Mouse (Mus musculus) erythroblast, embryonic 14.5 days (primary cell): ENCODE data around the gene Kdm5a. TPM values are rescaled to one million over a fixed set of nuclear protein-coding genes. Genes with fewer than 3 reads are reported as not detected.

Experiments used
- H3K27me3 ChIP-seq: 2 replicates; pipeline ENCODE4 v1.6.1; 2012; ENCODE audit warnings: inconsistent platforms; ENCODE audit not compliant: control insufficient read depth
- H3K36me3 ChIP-seq: 2 replicates; pipeline ENCODE4 v1.6.1; 2012; ENCODE audit warnings: mild to moderate bottlenecking, inconsistent platforms; ENCODE audit not compliant: control insufficient read depth
- H3K4me1 ChIP-seq: 2 replicates; pipeline ENCODE4 v1.6.1; 2012; ENCODE audit warnings: inconsistent platforms; ENCODE audit not compliant: control insufficient read depth
- H3K4me3 ChIP-seq: replicated peaks from 2 replicates; pipeline ENCODE3; 2012; ENCODE audit warnings: moderate library complexity, mild to moderate bottlenecking, inconsistent platforms
- H3K9me3 ChIP-seq: 2 replicates; pipeline ENCODE4 v1.6.1; 2012; ENCODE audit warnings: low read length, inconsistent platforms, mixed read lengths; ENCODE audit not compliant: control insufficient read depth
- GATA1 ChIP-seq: IDR thresholded peaks from 2 replicates; pipeline ENCODE4 v1.6.1; 2012; ENCODE audit warnings: low read length, inconsistent platforms, mixed read lengths
- TAL1 ChIP-seq: IDR thresholded peaks from 3 replicates; pipeline ENCODE4 v1.6.1; 2012; ENCODE audit warnings: low read length, inconsistent platforms, mixed read lengths
- polyA plus RNA-seq: library from polyadenylated mRNA; stranded (reverse); fragments of >175 nt; gene quantifications from 2 replicates; pipeline ENCODE4 v1.2.3, GENCODE M21; 2012

Kdm5a gene
- polyA plus RNA-seq, 1 experiment = 0.52 TPM

DNA sequence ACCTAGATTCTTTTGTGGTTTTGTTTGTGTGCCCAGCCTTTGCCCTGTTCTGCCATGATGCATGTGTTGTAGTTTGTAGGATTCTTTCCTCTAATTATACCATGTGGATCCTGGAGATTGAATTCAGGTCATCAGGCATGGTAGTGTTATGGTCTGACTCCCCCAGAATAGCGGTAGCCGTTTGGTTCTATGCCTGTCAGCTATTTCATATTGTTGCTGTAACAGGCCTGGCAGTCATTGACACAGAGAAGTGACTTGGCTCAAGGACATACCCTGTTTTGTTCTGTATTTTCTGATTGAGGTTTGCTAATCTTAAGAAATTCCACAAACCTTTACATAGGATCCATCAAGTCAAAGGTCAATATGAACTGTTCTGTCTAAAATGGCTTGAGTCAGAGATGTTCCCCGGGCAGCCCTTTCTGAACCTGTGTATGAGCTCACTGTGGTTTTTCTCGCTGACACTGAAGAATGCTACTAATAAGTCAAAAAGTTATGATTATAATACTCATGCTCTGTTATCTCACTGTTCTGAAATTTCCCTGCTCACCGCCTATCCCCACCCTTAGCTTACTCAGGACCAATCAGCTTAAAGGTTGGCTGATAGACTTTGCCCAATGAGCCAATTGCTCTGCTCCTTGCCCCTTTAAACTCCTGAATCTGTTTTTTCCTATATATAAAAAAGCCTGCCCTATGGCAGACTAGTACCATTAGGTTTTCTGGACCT, 31.9 kb downstream of the Kdm5a start:
- peaks cover 9% of the 10 kb centered on the region for H3K4me1 ChIP-seq
- H3K4me3 ChIP-seq = no peak overlapping the region
- TF ChIP-seq TAL1 (no peak), GATA1 (no peak)
- peaks cover 94% of the 10 kb centered on the region for H3K36me3 ChIP-seq
- H3K27me3 ChIP-seq = no peaks in the 10 kb centered on the region
- no peaks in the 10 kb centered on the region for H3K9me3 ChIP-seq

- H3K36me3 ChIP-seq = peaks cover 94% of the 10 kb centered on the region
- H3K27me3 ChIP-seq = no peaks in the 10 kb centered on the region
- no peaks in the 10 kb centered on the region for H3K4me1 ChIP-seq
- no peak for TF ChIP-seq GATA1
- TF ChIP-seq TAL1 = no peak
- H3K4me3 ChIP-seq = no peak overlapping the region
- H3K9me3 ChIP-seq = no peaks in the 10 kb centered on the region
Observed at GRCm38 (mm10) chr6:120403936-120404335, 40.0 kb downstream of the Kdm5a start.

DNA sequence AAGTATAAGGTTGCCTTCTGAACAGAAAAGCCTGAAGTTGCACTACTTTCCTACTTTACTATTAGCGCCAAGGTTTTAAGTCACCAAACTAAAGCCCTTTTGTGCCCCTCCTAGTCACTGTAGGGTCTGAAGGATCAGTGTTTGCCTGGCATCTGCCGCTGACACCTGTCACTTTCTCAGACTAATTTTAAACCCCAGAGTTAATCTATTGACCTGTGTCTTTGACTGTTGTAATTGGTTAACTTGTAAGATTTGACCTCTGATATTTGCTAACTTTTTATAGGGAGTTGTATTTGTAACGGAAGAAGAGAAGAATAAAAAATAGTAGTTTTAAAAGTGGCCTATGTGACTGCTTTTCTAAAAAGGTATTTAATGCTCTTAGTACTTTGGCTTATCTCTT, 74.2 kb downstream of the Kdm5a start:
- TF ChIP-seq GATA1 = no peak
- no peak for TF ChIP-seq TAL1
- Histone ChIP-seq H3K4me1 (no peaks in the 10 kb centered on the region), H3K9me3 (no peaks in the 10 kb centered on the region), H3K36me3 (peaks cover 83% of the 10 kb centered on the region), H3K4me3 (no peak overlapping the region), H3K27me3 (no peaks in the 10 kb centered on the region)

- Histone ChIP-seq H3K4me3 (no peak overlapping the region), H3K27me3 (no peaks in the 10 kb centered on the region), H3K9me3 (no peaks in the 10 kb centered on the region), H3K36me3 (peaks cover 69% of the 10 kb centered on the region), H3K4me1 (no peaks in the 10 kb centered on the region)
- no peak for TF ChIP-seq TAL1
- no peak for TF ChIP-seq GATA1
Observed at GRCm38 (mm10) chr6:120442171-120442749, 78.3 kb downstream of the Kdm5a start.

DNA sequence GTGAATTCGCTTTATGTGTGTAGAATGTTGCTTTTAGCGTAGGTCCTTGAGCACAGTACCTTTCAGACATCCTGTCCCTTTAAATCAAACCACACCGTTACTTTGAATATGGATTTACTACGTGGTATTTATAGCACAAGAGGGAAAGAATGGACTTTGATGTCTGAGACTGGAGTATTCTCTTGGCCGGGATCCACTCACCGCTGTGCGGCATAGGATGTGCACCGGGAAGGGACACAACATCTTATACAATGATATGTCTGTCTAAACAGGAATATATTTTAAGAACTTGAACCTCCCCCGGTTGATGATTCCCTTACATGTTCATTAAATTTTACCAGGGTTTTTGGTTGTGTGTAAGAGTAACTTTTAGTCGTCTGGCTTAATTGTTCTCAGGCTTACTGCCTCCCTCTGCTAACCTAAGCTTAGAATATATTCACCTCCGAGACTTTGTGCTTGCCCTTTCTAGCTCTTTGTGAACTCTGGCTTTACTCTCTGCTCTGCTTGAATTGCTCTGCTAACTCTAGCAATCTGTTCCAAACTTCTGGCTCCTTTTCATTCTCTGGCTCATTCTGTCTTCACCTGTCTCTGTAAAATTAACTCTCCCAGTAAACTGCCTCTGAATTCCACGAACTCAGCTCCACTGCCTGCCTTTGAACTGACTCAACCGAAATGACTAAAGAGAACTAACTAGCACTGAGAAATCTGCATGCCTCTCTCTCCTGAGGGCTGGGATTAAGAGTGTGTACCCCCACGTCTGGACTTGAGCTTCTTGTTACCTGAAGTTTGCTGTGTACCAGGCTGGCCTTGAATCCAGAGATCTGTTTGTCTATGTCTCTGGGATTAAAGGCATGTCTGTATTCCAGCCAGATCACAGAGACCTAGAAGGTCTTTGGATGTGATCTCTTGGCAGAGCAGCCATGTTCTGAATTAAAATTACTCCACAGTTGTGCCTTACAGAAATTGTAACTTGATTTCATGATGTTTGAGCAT, 79.7 kb downstream of the Kdm5a start:
- H3K4me3 ChIP-seq = no peak overlapping the region
- no peaks in the 10 kb centered on the region for H3K9me3 ChIP-seq
- H3K4me1 ChIP-seq = no peaks in the 10 kb centered on the region
- TF ChIP-seq TAL1 (no peak), GATA1 (no peak)
- H3K27me3 ChIP-seq = no peaks in the 10 kb centered on the region
- H3K36me3 ChIP-seq = peaks cover 55% of the 10 kb centered on the region

DNA sequence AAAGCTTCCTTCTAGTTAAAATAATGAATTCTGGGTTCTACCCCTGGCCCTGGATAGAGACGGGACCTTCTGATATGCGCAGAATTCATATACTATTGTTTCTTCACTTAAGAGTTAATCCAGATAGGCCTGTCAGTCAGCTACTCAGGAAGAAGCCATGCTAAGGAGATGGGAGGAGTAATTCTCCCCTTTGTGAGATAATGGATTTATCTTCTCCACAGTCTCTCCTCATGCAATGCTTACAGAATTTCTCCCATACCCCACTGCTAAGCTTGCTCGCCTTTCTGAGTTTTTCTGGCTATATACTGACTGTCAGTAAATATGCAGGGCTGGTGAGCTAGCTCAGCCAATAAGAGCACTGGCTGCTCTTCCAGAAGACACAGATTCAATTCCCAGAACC, 86.3 kb downstream of the Kdm5a start:
- Histone ChIP-seq H3K27me3 (peaks cover 8% of the 10 kb centered on the region), H3K9me3 (no peaks in the 10 kb centered on the region), H3K4me1 (peaks cover 18% of the 10 kb centered on the region), H3K4me3 (no peak overlapping the region), H3K36me3 (no peaks in the 10 kb centered on the region; the same call in 1 of the 2 replicates)
- no peak for TF ChIP-seq TAL1
- no peak for TF ChIP-seq GATA1

DNA sequence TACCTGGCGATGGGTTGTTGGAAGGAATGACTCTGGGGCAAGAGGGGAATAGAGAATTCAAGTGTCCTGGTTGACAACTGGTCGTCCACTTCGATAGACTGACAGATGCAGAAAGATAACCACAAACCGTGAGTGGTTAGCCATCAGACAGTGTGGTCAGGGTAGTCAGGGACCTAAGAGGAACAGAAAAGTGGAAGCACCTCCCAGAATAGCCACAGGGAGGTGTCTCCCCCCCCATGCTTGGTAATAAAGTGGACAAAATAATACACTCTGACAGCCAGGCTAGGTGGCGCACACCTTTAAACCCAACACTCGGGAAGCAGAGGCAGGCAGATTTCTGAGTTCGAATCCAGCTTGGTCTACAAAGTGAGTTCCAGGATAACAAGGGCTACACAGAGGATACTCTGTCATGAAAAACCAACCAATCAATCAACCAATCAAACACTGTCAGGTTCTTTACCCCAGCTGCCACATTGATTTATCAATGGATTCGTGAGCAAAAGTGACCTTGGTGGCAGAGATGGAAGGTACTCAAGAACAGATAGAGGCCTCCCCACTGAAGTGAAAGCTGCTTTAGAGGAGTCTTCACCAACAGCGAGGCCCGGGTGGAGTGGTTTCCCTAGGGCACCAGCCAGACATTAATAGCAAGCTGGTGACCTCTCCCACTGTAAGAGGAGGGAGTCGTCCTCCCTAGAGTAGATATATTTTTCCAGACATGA, 88.6 kb downstream of the Kdm5a start:
- Histone ChIP-seq H3K27me3 (peaks cover 8% of the 10 kb centered on the region), H3K36me3 (no peaks in the 10 kb centered on the region), H3K9me3 (no peaks in the 10 kb centered on the region), H3K4me3 (no peak overlapping the region), H3K4me1 (peaks cover 18% of the 10 kb centered on the region)
- no peak for TF ChIP-seq GATA1
- TF ChIP-seq TAL1 = no peak

DNA sequence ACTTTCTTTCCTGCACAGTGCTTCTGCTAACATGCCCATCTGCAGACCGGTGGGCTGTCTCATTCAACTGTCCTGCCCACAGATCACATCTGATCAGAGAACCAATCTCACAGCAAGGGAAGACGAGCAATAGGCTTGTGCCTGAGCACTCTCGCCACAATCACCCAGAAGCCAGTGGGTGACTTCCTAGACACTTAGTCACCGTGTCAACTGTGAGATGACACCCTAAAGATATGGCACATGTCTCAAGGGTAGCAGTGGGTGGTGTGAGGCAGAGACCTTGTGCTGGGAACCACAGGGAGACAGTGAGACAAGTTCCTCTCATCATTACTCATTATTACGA, 89.2 kb downstream of the Kdm5a start:
- H3K27me3 ChIP-seq = peaks cover 8% of the 10 kb centered on the region
- peaks cover 18% of the 10 kb centered on the region for H3K4me1 ChIP-seq
- no peaks in the 10 kb centered on the region for H3K36me3 ChIP-seq
- H3K4me3 ChIP-seq = no peak overlapping the region
- TF ChIP-seq TAL1 = no peak
- no peak for TF ChIP-seq GATA1
- no peaks in the 10 kb centered on the region for H3K9me3 ChIP-seq
